Mouse (Mus musculus): ENCODE data around the gene Sort1.

Gene Sort1

DNA sequence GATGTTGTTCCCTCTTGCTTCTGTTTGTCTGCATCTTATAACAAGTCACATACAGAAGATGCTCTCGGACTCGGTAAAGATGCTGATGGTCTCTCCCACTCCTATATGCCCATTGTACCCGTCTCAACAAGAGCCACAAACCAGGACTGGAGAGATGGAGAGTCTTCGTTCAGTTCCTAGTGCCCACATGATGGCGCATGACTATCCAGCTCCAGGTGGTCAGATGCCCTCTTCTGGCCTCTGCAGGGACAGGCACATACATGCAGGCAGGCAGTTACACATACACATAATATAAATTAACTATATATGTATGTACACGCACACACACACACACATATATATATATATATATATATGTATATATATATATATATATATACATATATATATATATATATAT is 96.8 kb downstream of the Sort1 start:
- no peak for DNase-seq (ENCODE audit: extremely low read depth, insufficient read length, low spot score)

DNA sequence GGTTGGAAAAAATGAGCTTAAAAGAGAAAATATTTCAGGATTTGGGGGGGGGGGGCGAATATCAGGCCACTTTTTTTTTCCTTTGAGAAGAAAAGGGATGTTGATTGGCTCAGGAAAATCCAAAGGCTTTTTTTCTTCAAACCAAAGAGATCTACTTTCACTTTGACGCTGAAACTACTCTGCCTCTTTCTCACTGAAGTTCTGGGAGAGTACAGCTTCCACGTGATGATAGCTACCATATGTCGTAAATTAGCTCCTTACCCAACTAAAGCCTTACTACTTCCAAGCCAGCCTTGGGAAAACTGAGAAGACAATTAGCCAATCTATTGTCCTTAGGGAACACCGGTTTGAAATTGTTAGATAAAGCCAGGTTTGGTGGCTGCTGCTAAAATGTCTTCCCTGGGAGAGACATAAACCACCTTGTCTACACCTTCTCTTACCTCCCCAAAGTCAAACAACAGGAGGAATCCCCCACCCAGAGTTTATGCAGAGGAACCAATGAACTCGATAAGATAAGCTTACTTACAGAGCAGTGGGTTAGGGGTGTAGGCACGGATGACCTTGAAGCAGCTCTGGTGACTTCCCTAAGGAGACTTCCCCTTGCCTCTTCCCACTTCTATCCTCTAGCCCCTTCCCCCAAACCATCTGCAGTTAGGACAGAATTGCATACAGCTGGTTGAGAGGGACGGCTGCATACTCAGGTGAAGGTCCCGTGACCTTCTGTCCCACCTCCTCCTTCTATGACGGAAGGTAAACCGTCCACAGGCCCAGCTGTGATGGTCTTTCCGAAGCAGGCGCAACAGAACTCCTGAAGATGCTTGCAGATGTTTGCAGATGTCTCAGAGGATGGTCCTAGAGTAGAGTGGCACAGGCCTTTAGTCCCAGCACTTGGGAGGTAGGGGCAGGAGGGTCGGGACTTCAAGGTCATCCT is 98.3 kb downstream of the Sort1 start:
- no peak for DNase-seq (ENCODE audit: extremely low read depth, insufficient read length, low spot score)

DNA sequence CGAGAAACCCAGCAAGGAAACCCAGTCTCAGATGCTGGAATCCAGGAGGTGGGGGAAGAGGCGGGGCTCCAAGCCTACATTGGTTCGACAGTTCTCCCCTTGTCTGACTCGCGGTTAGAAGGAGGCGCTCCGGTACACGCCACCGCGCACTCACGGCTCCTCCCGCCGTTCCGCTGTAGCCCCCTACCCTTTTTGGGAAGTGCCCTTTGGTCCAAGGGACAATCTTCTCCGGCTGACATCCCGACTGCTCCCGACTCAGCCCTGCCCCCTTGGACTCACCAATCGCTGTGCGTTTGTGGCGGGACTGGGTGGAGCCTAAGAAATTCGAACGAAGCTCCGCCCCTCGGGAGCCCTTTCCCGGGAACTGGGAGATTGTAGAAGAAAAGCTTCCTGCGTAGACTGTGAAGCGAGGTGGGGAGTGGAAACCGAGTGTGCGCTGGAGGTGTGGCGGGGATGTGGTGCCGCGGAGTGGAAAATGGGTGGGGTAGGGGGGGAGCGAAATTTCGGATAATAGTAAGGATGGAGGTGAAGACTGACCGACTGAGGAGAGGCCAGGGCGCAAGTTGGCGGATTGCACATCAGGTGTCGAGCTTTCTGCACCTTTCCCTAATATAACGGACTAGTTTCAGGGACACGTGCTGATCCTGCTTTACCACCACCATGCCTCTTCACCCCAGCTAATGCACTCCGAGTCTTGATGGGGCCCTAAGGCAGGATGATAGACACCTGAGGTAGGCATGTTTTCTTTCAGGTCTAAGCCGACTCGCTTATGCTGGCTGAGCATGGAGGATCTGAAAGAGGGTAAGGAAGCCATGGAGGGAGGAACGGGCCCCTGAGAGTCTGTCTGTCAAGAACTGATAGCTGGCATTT is 99.8 kb downstream of the Sort1 start, which contains the start of gene Psrc1:
Psrc1 (plus strand) TSS at position 355 of the 870 bp plus-strand sequence.
- peak; percentile 86 for DNase-seq (ENCODE audit: extremely low read depth, insufficient read length, low spot score)

DNA sequence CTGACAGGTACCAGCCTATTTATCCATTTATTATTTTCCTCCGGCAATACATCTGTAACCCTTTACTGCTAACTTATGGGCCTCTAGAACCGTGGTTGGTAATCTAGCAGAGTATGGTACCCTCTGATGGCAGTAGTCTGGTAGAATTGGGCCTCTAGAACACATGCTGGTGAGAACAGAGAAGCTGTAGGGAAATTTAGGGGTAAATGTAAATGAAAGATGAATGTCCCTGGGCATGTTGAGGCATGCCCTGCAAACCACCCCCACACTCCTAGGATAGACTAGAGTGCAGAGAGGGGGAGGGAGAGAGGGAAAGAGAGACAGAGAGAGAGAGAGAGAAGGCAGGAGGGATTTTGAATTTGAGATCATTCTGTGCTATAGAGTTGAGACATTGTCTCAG is 100.5 kb downstream of the Sort1 start:
- no peak for DNase-seq (ENCODE audit: extremely low read depth, insufficient read length, low spot score)

DNA sequence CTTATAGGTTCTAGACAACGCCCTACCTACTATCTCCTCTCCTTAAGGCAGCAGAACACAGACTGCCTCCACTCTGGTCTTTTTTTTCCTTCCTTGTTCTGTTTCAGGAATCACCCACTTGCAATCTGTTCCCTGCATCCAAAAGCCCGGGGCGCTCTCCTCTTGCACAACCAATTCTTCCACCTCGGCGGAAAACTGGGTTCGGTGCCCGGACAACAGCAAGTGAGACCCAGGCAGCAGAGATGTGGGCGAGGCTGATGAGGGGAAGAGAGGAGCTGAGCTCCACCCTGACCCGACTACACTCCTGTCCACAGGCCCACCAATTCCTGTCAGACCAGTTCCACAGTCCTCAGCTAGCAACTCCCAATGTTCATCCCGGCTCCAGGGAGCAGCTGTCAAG is 102.3 kb downstream of the Sort1 start:
- DNase-seq (ENCODE audit: extremely low read depth, insufficient read length, low spot score), result no peak

DNA sequence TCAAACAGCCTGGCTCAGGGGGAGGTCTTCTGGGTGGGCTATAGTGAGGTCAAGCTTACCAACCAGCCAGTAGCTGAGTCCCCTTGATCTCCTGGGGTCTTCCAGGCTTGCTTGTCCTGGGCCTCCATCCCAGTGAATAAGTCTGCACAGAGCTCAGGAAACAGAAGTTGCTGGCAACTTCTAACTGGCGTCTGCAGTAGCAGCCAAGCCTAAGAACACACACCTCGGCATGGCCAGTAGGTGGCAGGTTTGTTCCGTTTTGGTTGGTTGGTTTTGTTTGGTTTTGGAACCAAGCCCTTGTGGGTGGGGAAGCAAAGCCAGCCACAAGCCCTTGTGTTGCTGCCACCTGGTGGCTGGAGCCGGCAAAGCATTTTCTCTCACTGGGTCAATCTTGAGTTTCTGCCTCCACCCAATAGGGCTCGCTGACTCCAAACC is 105.2 kb downstream of the Sort1 start:
- DNase-seq (ENCODE audit: extremely low read depth, insufficient read length, low spot score), result peak; percentile 76

DNA sequence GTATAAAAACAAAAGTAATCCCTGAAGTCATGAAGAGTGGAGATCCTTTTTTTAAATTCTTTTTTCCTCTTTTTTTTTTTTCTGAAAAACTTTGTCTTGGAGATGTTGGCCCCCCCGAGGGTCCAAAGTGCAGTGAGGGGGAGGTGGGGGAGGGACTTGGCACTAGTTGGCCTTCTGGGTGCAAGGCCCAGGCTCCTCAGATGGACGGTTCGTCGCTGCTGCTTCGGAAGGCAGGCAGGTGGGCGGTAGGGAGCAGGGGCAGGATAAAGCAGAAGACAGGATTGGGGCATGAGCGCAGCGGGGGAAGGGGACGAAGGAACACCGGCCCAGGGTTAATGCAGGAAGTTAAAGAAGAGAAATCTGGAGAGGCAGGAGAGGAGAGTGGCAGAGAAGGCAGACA is 108.4 kb downstream of the Sort1 start:
- DNase-seq (ENCODE audit: extremely low read depth, insufficient read length, low spot score), result no peak

DNA sequence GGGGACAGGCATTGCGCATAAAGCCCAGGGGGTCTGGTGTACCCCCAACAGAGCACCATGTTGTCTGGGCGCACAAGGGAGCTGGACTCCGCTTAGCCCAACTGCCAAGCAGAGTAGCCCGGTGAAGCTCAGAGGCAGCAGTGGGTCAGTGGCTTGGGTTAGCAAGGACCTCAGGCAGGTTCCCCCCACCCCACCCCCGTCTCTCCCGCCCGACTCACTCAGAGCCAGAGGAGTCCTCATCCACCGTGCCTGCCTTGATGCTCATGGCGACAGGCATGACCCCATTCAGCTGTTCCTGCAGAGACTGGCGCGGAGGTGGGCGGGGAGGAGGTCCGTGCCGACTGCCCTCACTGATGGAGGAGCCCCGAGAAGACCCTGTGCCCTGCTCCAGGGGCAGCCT is 108.9 kb downstream of the Sort1 start:
- DNase-seq (ENCODE audit: extremely low read depth, insufficient read length, low spot score), result no peak

DNA sequence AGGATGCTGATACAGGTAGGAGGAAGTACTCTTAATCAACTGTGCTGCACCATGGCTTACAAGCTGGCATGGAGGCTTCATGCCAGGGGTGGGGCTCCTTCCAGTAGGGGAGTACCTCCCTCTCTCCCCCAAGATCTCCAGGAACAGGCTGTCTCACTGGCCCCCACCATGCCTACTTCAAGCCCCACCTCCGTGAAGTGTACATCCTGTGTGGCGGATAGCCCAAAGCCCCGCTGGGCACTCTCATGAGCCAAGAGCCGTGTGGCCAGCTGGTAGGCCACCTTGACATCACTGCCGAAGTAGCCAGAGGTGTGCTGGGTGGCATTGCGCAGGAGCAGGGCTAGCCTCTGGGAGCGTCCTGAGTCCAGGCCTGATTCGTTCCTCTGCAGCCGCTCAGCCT is 114.4 kb downstream of the Sort1 start:
- DNase-seq (ENCODE audit: extremely low read depth, insufficient read length, low spot score), result no peak

DNA sequence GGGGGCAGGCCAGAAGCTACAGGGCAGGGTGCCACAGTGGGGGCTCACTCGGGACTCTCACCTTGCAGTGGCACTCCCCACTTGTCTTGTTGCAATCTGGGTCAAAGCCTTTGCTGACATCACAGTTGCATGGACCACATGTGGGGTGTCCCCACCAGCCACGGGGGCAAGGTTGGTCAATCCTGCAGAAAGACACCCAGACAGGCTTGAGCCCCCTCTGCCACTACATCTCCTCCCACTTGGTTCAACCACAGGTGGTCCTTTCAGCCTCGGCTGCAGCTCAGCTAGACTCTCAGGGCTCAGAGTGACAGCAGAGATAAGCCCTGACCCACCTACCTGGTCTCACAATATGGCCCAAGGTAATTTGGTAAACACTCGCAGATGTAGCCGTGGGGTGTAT is 116.6 kb downstream of the Sort1 start:
- DNase-seq (ENCODE audit: extremely low read depth, insufficient read length, low spot score), result no peak

DNA sequence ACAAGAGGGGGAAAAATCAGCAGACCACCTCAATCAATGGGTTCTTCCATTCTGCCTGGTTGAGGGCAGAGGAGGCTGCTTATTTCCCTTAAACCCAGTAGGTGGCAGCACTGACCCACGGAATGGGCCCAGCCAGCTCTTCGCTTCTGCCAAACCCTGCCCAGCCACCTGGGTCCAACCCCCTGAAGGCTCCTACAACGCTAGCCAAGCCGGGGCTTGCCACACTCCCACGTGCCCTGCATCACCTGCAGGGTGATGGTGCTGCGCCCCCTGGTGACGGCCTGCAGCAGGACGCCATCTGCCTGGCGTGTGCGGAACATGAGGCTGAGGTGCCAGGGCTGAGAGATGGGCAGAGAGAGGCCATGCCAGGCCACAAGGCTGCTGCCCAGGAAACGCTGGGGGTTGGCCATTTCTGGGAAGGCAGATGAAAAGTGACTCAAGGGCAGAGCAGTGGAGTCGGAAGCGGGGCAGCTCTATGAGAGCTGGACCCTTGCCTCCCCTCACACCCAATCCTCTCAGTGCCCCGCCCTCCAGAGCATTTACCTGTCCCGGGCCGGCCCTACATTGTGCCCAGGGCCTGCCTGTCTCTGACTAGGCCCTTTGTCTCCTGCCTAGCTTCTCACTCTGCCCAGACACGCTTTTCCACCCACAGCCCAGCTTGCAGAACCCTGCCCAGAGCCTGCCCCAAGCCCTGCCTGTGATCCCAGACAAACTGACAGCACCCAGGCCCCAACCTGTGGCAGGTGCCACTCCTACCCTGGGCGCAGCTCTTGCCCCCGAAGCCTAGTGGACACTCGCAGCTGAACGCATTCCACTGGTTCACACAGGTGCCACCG is 118.0 kb downstream of the Sort1 start:
- DNase-seq (ENCODE audit: extremely low read depth, insufficient read length, low spot score), result peak; percentile 93

DNA sequence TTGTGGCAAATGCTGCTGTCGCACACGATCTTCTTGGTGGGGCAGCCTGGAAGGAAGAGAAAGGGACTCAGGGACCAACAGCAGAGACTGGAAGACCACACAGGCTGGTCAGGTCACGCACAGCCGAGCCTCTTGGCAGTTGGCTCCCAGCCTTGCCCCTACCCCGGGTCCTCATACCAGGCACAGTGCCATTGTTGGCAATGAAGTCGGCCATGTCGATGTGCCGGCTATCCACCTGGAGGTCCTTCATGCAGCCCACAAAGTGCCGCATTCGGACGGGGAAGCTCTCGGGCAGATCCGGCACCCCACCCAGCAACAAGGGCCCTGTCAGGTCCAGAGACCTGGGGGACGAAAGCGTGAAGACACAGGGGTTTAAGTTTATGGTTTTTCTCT is 118.6 kb downstream of the Sort1 start:
- DNase-seq (ENCODE audit: extremely low read depth, insufficient read length, low spot score), result no peak

DNA sequence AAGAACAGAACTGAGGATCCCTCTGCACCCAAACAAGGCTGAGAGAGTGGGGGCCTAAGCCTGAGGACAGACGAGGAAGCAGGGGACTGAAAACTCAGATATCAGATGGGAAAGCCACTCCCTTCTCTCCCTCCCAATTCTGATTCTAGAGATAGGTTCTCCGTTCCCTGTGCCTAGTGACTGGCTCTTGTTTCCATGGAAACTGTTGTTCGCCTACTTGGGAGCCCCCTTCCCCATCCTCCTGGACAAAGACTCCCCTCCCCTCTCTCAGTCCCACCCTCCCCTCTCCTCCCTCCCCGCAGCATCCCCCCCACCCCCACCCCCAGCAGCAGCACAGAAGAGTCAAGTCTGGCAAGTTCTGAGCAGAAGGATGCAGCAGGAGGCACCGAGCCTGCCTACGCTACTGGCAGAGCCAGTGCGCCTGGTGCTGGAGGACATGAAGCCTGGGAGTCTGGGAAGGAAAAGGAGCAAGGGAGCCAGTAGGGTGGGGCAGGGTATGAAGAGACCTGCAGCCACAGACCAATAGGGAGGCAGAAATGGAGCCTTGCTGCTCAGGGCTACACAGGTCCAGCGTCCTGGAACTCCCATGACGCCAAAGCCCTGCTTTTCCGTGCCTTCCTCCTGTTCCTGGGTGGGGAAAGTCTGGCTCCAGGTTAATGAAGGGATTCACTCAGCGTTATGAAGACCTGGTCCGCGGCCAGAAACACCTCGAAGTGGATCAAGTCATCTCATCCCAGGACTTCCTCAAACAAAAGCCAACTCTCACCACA is 121.8 kb downstream of the Sort1 start:
- DNase-seq (ENCODE audit: extremely low read depth, insufficient read length, low spot score), result no peak

DNA sequence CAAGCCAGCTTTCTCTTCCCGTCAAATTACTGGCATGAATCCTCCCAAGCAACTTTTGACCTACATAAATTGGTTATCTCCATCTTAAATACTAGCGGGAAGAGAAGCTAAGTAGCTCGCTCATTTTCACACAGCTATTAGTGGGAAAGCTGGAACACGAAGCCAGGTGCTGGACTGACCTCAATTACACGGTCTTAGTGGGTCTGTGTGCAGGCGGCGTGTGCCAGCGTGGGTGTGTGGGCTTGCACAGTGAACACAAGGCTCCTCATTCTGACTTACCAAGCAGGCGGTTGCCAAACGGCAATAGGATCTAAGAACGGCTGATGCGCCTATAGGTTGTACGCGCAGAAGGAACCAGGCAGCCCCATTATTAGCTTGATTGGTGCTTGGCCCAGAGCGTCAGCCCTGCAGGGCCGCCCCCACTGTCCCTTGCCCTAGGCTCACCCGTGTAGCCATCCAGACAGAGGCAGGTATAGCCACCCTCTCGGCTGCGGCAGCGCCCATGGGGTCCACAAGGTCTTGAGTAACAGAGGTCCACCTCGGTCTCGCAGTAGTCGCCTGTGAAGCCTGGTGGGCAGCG is 122.5 kb downstream of the Sort1 start:
- no peak for DNase-seq (ENCODE audit: extremely low read depth, insufficient read length, low spot score)

DNA sequence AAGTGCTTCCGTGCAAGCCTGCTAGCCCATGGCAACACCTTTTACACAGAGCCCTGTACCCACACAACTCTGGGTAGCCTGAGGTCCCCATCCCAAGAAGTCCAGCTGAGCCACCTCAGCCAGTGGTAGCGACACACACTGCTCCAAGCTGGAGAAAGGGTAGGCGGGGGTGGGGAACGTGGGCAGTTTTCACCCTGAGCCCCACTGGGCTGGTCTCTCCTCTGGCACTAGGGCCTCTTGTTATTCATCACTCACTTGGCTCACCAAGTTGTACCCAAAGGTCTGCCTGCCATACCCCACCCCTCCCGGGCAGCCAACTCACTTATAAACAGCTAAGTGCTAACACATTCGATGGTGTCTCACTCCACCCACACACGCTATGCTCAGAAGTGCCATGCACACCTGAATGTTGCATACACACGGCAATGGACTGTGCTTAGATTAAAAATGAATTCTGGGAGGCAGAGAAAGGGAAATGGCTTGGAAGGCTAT is 124.7 kb downstream of the Sort1 start:
- DNase-seq (ENCODE audit: extremely low read depth, insufficient read length, low spot score), result no peak

DNA sequence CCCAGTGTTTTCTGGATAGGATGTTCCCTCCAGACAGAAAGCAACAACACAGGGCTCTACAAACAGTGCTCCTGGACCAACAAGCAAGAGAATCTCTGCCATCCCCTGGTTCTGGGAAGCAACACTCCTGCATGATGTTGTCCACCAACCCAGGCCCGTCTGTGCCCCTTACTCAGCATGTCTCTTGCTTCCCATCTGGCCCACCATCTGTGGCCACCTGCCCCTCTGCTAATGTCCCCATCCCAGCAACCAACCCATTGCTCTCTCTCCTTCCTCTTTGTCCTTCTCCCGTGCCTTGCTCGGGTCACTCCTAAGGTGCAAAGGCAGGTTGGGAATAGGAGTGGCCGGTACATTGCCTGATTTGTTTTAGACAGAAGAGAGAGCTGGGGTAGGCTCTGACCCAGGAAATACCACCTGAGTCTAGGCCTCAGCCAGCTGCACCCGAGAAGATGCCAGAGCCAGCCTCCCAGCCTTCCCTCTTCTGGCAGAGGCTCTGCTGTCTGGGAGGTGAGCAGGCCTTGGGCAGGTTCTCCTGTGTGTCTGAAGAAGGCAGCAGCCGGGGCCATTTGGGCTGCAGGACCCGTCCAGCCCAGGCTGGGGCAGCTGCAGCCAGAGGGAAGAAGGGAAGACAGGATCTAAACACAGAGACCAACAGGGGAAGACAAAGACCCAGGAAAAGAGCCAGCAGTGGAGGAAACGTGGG is 125.9 kb downstream of the Sort1 start:
- DNase-seq (ENCODE audit: extremely low read depth, insufficient read length, low spot score), result no peak

DNA sequence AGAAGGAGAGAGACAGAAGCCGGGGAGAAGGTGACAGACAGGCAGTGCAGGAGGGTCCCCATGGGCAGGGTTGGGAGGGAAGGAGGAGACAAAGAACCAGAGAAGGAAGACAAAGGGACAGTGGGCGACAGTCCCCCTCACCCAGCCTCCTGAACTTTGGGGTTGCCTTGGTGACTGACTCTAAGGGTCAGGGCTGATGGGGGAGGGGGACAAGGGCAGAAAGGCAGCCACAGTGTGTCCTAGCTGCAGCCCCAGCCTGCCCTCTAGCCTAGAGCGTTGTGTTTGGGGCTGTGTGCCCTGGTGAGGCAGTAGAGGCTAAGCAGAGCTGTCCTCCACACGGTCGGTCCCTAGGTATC is 126.5 kb downstream of the Sort1 start:
- DNase-seq (ENCODE audit: extremely low read depth, insufficient read length, low spot score), result no peak
